Mouse (Mus musculus) adrenal gland, postnatal 4 days (tissue): ENCODE results near the gene Plekhg5. TPM values are rescaled to one million over a fixed set of nuclear protein-coding genes. Genes with fewer than 3 reads are reported as not detected.

Experiments
- DNase-seq, 2 experiments: peaks; one replicate each; pipeline ENCODE4 v3.0.0; 2021 to 2022; ENCODE audit warnings: low spot score in 2 of 2, mixed read lengths in 2 of 2
- total RNA-seq, 2 experiments: library from RNA; stranded (reverse); gene quantifications; 2 replicates each; pipeline ENCODE4 v1.2.3; 2021

Plekhg5 gene
- total RNA-seq, 2 experiments from 2014 or later, result 26.2 to 32.1 TPM

DNA sequence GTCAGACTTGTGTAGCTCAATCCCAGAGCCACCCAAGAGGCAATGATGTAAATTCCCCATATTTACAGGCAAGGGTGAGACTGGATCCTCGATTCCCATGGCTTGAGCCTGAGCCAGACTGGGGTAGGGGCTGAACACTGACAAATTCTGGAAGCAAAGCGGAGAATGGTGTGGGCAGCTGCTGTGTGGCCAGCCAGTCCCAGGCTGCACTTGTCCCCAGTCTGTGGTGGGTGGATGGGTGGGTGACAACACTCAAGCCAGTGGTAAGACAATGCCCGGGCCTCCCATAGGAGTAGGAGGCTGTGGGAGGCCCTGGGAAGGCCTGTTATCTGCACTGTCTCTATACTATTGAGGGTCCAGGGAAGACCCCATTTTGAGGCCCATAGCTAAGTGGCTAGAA is 3.1 kb upstream of the Plekhg5 start:
- no peak for DNase-seq

DNA sequence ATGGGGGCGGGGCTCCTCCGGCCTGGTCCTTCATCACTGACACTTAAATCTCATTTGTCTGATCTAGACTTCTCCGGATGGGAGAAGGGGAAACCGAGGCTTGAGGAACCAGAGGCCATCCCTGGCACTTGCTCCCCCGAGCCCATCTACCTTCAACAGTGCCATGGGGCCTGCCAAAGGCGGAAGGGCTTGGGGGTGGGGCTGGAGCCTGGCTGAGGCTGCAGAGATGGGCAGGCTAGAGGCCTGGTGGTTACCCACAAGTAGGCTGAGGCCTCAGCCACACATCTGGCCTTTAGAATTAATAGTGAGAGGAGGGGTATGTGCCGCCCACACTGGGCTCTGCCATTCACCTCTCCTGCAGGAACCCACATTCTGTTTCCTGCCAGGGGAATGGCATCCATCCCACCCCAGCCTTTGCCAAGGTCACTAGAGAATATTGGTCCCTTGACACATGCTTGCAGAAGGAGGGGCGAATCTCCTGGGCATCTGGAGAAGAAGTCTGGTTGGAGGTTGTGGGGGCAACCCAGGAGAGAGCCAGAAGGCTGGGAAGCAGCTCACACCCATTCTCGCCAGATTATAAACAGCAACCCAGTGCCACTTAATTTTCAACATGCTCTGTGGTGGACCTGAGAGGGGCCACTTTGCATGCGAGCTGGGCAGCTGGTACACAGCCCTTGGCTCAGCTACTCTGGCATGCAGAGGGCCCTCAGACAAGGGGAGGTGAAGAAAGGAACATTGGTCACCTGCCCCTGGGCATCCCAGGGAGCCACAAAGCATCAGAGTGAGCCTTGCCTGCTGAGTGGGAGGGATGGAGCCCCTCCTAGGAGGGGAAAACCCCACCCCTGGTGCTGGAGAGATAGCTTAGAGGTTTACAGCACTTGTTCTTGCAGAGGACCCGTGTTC is 1.6 kb upstream of the Plekhg5 start:
- no peak for DNase-seq

- DNase-seq, result no peak
Measured at GRCm38 (mm10) chr4:152072655-152073054, 357 bp downstream of the Plekhg5 start.

DNA sequence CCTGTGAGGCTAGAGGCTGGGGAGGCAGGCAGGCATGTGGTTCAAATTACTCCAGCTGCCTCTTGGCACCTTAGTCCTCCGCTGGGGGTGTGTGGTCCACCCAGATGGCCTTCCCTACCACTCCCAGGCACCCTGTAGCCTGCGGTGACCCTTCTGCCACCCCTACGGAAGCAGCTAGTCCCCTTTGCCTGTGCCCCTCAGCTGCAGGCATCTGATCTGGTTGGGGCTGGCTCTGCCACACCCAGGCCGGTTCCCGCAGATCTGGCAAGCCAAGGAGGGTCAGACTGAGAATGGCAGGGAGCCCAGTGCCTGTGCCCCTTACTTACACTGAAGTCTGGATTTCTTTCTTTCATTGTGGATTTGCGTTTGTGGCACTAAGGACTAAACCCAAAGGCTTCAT is 1.4 kb downstream of the Plekhg5 start:
- DNase-seq, result no peak

DNA sequence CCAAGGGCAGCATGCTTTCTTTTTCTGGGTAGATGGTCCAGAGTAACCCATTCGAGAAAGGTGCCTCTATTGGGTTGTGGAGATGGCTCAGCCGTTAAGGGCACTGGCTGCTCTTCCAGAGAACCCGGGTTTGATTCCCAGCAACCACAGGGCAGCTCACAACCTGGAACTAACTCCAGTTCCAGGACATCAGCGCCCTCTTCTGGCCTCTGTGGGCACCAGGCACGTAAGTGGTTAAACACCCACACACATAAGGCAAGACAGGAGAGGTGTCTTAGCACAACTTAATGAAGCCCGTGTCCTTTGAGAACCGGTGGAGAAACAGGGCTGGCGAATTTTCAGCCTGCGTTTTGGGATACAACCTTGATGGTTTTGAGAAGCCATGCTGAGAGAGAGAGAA is 2.2 kb downstream of the Plekhg5 start:
- no peak for DNase-seq

DNA sequence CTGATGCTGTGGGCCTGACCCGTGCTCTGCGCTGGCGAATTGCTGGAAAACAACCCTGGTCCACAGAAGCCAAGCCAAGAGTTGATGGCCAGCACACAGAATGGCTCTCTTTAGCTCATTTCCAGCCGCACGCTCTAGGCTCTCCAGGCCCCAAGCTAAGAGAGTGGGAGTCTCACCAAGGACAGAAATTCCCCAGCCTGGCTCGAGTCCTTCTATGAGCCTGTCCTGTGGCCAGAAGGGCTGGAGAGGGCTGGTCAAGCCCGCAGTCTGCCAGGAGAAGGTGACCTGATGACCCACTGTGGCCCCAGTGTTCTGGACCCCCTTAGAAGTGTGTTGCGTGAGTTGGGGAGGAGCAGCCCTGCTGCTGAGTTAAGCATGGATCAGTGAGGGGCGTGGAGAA is 4.9 kb downstream of the Plekhg5 start:
- DNase-seq, result no peak

DNA sequence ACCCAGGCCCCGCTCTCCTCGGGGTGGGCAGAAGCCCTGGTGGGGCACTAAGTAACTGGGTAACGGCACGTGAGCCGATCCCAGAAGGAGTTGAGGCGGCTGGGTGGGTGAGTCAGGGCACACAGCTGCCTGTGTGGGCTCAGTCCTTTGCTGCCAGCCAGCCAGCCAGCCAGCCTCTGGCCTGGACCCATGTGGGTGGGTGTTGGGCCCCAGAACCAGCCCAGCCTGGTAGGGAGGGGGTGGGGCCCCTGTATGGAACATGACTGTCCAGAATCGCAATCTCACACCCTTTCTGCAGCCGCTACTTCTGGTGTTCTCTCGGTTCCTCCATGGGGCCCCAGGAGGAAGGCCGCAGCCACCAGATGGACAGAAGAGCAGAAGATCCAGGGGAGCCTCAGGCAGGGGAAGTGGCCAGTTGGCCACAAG is 5.8 kb downstream of the Plekhg5 start:
- DNase-seq, result no peak

GRCm38 (mm10) chr4:152079261-152079660 is 7.0 kb downstream of the Plekhg5 start:
- no peak for DNase-seq

- DNase-seq, result no peak
Measured at GRCm38 (mm10) chr4:152079931-152080330, 7.6 kb downstream of the Plekhg5 start.

DNA sequence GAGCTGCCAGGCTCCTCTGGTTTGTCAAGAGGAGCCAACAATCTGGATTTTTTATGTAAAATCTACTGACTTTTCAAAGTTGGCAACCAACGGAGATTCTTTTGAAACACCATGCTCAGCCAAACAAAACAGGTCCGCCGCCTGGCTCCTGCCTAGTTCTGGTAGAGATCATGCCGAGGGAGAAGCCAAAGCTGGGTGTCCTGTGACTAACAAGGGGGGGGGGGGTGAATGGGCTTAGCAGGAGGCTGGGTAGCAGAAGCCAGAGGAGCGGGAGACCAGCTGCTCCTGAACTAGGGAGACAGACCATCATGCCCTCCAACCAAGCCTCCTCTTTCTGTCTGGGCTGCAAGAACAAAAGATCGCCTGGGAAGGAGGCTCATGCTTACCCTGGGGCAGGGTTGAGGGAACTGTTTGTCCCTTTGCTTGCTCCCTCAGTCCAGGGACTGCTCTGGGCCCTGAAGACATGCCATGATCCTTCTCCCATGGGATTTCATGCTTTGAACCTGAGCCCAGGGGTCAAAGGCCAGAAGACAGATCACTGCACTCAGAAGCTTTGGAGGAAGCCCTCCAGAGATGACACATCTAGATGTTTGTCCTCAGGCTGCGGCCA is 11.4 kb downstream of the Plekhg5 start:
- no peak for DNase-seq

GRCm38 (mm10) chr4:152084616-152085015 is 12.3 kb downstream of the Plekhg5 start:
- DNase-seq, result no peak

DNA sequence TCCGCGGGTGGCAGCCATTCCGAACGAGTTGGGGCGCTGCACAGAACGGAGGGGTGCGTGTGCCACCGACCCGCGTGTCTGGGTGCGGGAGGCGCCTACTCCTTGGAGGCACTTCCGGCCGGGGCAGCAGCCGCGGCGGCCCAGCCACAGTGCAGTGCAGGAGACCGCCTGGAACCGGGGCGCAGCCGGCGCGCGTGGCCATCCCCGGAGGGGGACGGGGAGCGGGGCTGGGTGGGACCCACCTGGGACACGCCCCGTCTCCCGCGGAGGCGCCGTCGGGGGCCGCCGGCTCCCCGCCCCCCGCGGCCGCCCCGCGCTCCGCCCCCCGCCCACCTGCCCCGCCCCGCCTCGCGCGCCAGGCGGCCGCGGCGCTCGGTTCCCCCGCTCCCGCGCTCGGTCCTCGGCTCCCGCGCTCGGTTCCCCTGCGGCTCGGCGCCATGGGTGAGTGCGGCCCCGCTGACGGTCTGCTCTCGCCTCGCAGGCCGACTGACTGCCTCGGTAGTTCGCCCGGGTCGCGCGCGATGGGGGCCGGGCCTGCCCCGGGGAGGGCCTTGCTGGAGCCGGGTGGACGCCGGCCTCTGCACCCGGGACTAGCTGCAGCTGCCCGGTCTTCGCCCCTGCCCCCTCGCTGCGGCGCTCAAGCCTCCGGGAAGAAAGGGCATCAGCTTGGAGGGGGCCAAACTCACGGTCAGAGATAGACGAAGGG is 14.4 kb downstream of the Plekhg5 start:
- no peak for DNase-seq

GRCm38 (mm10) chr4:152087211-152088081 is 15.1 kb downstream of the Plekhg5 start:
- DNase-seq, result no peak

DNA sequence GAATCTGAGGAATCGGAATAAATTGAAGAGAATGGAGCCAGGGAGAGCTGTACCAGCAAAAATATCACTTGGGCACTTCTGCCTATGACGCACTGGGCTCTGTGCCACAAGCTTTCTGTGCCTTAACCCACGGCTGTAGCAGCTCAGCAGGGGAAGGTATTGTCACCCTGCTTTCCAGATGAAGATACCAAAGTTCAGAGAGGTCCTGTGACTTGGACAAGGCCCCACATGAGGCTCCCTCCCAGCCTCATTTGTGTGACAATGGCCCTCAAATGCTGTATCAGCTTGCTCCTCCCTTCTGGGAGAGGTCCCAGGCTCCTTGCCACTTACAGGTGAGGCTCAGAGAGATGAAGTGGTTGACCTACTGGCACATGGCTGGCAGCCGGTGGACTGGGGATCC is 15.8 kb downstream of the Plekhg5 start:
- no peak for DNase-seq

DNA sequence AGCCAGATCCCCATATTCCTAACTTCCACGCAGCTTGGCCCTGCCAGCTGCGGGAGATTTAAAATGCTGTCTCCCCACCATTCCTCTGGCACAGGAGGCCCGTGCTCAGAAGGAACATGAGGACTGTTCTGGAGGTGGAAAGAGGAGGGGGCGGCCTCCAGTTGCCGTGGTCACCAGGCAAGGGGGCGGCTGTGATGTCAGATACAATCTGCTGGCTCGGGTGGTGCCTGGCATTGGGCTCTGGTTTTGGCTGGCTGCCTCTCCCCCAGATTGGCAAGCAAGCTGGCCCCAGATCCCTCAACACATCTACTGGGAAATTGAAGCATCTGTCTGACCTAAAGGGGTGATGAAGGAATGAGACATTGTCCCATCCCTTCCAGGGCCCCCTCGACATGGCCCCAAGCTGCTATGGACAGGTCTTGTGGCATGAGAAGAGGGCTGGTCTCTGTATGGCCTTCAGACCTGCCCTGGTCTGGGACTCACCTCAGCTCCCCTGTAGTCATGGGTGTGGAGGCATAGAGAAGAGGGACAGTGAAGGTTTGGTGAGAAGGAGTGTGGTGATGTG is 16.3 kb downstream of the Plekhg5 start:
- no peak for DNase-seq

GRCm38 (mm10) chr4:152090191-152090590 is 17.9 kb downstream of the Plekhg5 start:
- DNase-seq, result no peak

DNA sequence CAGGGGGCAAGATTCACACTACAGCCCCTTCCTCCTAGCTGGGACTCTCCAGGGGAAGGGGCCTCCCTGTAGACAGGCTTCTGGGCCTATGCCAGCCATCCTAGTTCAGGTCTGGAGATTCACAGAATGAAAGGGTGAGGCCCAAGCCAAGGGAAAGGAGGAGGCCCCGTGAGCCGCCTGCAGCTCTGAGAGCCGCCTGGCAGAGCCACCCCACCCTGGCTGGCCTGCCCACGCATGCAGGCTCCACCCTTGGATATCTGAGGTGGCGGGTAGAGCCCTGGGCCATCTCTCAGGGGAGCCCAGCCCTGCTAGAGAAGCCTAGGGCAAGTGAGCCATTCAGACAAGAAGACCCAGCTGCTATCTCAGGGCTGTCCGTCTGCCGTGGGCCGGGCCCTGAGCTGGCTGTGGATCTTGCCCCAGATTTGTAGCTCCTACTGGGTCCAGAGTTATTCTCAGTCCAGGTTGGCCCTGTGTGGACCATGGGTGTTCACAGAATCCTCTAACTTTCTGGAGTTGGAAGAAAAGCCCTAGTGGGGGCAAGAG is 20.5 kb downstream of the Plekhg5 start:
- no peak for DNase-seq

DNA sequence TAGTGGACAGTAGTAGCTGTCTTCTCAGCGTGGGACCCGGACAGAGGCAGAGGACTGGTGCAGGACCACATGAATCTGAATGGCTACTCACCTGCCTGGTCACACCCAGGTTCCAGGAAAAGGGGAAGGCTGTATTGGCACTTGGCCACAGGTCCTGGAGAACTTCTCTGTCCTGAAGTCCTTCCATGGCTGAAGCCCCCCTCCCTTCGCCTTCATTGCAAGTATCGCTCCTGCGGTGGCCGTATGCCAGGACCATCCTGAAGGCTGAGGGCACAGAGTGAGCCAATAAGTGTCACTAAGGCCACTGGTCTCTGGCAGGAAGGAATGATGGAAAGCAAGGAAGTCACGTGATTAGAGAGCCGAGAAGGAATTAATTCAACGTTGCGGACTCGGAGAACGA is 21.9 kb downstream of the Plekhg5 start:
- DNase-seq, result no peak

DNA sequence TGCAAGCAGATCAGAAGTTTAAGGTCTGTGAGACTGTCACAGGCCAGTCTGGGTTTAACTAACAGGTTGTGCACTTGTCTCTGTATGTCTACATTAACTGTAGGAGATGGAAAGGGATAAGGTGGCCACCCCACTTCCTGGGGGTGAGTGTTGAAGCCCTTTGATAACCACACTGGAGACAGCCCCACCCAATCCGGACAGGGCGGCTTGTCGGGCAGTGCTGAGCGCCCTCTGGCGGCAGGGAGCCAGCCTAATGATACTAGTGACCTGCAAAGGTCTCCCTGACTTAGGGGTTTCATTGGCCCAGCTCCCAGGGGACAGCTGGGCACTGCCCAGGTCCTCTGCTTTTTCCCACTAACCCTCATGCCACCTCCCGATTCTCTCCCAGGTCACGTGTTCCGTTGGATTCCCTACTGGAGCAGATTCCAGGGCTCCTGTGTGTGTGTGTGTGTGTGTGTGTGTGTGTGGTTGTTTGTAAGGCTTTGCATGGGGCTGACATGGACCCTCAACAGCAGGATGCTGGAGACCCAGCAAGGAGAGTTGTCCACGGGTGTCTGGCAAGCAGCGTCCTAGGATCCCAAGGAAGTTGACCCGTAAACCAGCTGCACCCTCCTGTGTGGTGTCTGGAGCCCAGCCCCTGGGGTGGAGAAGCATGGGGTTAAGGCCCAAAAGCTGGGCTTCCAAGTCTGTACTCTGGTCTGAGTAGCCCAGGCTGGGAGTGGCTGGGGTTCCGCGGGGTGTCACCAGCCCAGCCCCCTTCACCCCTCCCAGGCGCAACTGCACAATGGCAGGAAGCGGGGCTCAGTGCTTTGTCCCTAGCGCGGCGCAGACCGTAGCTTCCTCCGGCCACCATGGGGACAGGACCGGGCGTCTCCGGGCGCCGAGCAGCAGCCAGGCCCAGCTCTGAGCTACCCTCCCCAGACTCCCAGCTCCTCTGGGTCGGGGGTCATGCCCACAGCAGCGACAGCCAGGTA is 23.9 kb downstream of the Plekhg5 start:
- DNase-seq, result peak; percentile 55 to 71
